Mouse (Mus musculus): ENCODE results near the gene AC134908.4.
A peak's percentile ranks its signal among the peaks of the same experiment; 100 is the strongest.

DNA sequence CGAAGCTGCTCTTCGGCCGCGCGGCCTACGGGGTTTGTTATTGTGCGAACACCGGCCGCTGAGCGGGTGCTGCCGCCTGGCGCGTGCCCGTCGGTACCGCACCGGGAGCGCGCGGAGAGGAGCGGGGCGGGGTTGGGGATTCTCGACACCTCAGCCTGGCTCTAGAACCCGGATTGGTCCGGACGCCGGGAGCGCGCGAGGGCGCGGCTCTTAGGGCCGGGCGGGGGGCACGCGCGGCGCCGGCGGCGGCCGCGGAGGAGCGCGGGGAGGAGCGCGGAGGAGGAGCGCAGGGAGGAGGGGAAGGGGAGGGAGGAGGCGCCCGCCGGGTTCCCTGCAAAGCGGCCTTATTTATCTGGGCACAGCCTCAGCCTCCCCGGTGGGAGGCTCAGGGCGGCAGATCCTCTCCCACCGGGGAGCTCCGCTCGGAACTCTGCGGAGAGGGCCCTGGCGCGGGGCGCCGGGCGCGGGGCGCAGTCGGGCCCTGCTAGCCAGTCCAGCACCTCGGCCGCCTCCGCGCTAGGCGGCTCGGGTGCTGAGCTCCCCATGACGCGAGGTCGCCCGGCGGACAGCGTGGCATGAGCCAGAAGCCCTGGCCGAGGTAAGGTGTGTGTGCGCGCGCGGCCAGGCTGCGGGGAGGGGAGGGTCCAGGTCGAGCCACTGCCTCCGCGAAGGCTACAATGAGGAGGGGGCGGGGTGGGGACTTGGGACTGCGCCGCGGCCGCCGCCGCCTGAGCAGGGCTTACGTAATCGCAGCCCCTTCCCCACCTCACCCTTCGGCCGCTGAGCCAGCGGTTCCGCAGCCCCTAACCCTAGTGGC is 13.5 kb upstream of the AC134908.4 start, which contains the start of gene Fbxl16:
- TF ChIP-seq CTCF (IDR thresholded peaks at IDR 0.05; ENCODE audit: borderline replicate concordance, extremely low read depth, insufficient read depth, insufficient read length) = peak; percentile 17; the same call in 1 of the 2 replicates
- TF ChIP-seq POLR2A (IDR thresholded peaks at IDR 0.05; ENCODE audit: borderline replicate concordance, extremely low read depth, insufficient read depth, insufficient read length, poor library complexity, severe bottlenecking) = peak; percentile 68

Data from brain, embryonic 14.5 days (tissue).